Mouse (Mus musculus) monocyte, adult 5-6 weeks (primary cell): ENCODE data around the gene Rdh5. TPM values are rescaled to one million over a fixed set of nuclear protein-coding genes. Genes with fewer than 3 reads are reported as not detected.
A peak's percentile ranks its signal among the peaks of the same experiment; 100 is the strongest.

ENCODE experiments used
- ATAC-seq: fragments of 153-309, 156-312 bp; replicated peaks from 2 replicates; pipeline ENCODE4 v1.8.0; 2017; ENCODE audit warnings: mild to moderate bottlenecking; ENCODE audit not compliant: low TSS enrichment, insufficient number of reproducible peaks, severe bottlenecking, poor library complexity, low FRiP score
- total RNA-seq: library from RNA; stranded (forward); fragments of 200-1000, 200-491, 200-594 nt; gene quantifications from 3 replicates; pipeline ENCODE4 v1.2.3, GENCODE M21; 2017

Rdh5 gene
- total RNA-seq, 1 experiment from 2014 or later = 7.6 TPM

GRCm38 (mm10) chr10:128912791-128913190, 9.9 kb downstream of the Rdh5 start:
- no peak for ATAC-seq

- no peak for ATAC-seq
These were observed 10.4 kb downstream of the Rdh5 start for GRCm38 (mm10) chr10:128912268-128912667.

- no peak for ATAC-seq
These were observed 11.3 kb downstream of the Rdh5 start for GRCm38 (mm10) chr10:128911430-128911829.

DNA sequence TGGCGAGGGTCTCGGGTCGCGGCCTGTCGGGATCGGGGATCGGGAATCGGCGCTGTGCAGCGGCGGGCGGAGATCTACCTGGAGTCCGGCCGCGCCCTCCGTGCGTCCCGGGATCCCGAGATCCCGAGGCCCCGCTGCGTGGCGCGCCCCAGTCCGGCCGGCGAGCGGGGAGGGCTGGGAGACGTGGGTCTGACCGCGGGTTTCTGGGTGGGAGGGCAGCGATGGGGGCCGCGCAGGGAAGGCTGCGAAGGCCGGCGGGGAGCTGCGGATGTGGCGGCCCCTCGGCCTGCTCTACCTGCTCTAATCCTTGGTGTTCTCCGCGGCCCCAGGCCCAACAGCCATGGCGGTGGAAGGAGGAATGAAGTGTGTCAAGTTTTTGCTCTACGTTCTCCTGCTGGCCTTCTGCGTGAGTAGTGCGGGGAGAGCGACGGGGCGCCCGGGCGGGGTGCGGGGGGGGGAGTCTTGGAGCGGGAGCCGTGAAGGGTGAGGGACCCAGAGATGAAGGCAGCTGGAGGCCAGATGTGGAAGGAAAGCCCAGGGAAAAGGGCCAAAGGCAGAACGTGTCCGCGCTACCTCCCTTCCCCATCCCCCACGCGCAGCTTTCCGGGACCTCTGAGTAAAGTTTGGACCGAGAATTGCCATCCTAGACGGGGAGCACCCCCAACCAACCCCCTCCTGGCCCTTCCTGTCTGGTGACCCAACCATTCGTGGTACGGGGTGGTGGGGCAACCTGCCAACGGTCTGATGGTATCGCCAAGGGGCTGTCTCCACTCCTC, 12.4 kb downstream of the Rdh5 start:
- no peak for ATAC-seq

GRCm38 (mm10) chr10:128909567-128910028, 13.1 kb downstream of the Rdh5 start:
- ATAC-seq = no peak

- no peak for ATAC-seq
These were observed 13.8 kb downstream of the Rdh5 start for GRCm38 (mm10) chr10:128908778-128909448.

DNA sequence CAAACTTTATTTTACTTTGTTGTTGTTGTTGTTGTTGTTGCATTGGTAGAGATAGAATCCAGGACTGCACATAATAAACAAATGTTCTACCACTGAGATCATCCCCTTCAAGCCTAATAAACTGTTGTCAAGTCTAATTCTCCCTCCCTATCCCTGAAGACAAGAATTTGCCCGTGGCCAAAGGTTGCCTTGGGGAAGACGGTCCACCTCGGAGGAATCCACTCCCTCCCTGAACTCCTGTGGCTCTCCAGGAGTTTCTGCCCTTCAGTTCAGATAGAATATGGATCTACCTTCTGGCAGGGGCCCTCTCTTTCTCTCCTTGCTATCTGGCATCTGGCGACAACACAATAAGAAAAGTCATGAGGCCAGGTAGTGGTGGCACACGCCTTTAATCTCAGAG, 17.9 kb downstream of the Rdh5 start:
- no peak for ATAC-seq

DNA sequence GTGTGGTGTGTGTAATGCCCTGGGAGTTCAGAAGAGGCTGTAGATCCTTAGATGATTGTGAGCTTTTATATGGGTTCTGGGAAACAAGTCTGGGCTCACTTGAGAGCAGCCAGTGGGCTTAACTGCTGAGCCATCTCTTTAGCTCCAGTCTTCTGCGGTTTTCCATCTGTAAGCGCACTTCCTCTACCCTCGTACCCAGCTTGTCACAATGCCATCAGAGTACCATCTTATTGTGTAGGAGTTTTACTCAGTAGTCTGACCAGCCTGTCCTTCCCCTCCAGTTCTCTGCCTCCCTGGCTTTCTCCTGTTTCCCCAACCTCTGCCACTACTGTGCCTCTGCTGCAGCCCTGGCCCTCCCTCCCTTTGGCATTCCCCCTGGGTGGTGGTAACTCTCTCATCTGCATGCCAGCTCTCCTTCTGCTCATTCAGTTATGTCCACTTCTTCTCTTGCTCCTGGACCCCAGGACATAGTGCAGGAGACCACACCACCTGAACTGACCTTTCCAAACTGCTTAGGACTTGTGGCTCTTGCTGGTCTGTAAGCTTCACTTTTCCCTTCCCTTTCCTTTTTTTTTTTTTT, 20.2 kb downstream of the Rdh5 start:
- no peak for ATAC-seq

GRCm38 (mm10) chr10:128901409-128901808, 21.3 kb downstream of the Rdh5 start:
- ATAC-seq = no peak

- no peak for ATAC-seq
These were observed 22.0 kb downstream of the Rdh5 start, which contains the start of gene Cd63 for GRCm38 (mm10) chr10:128900698-128901097. Gene Cd63 (plus strand): TSS chr10:128900989.

DNA sequence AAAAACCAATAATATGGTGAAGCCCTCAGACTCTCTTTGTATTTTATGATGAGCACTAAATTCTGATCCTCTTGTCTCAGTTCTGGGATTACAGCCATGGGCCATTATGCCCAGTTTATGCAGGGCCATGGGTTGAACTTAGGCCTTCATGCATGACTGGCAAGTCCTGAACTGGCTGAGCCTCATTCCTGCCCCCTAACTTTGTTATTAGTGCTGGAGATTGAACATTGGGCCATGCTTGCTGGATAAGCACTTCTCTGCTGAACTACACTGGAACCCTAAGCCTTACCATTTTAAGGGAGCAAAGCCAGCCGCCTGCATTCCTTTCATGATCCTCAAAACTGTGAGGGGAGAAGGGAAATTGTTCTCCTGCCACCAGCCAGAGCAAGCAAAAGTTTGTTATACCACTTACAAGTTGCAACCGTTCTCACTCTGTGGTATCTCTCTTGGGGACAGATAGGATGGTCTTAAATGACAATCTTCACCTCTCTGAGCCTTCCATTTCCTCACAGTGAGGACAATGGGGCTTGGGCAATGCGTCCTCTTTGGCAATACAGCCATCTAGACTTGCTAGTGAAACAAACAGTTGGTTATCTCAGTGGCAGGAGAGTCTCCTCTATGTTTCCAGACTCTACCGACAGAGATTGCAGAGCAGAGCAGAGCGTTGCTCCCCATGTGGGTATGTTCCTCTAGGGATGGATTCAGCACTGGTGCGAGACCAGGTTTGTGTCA, 22.8 kb downstream of the Rdh5 start:
- ATAC-seq = no peak

- ATAC-seq = no peak
These were observed 25.2 kb downstream of the Rdh5 start for GRCm38 (mm10) chr10:128897501-128897900.

- no peak for ATAC-seq
These were observed 25.9 kb downstream of the Rdh5 start for GRCm38 (mm10) chr10:128896807-128897206.

DNA sequence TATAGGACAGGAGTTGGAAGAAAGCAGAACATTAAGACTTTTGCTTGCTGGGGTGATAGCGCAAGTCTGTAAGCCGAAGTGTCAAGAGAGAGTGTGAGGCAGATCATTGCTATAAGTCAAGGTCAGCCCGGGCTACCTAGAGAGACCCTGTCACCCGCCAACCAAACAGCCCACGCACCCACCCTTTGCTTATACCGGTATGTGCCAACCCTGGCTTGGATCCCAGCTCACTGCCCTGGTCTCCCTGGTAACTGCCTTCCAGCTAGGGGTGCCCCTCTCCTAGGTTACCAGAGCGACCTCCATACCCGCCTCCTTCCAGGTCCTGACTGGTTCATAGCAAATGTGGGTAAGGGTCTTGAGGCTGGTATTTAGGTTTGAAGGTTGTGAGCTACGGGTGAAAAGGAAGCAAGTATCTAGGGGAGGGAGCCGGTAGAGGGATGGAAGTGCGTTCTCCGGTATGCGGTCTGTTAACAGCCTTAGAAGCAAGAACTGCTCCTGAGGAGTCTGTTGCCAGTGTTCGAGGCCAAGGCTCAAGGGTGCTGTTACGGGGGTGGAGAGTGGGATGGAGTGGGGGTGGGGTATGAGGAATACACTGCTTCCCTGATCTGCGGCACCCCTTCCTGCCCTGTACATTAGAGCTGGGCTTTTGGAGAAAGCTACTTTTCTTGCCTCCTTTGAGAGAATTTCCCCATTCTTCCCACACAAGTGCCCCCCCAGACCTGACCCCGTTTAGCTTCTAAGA, 26.6 kb downstream of the Rdh5 start:
- no peak for ATAC-seq

GRCm38 (mm10) chr10:128895437-128895836, 27.3 kb downstream of the Rdh5 start:
- ATAC-seq = peak; percentile 52

DNA sequence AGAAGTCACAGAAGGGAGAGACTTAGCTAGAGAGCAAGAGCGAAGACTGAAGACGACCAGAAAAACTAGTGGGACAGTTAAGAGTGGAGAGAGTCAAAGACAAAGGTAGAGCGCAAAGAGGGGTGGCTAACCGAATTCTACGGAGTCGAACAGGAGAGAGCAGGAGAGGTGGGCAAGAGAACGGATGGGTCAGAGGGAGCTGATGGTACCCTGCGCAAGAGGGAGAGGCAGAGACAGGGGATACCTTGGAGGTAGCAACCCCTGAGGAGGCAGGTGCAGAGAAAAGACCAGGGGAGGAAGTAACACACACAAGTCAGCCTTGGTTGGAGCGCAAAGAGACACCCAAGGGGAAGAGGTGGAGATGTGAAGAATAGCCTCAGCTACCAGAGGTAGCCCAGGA, 30.4 kb downstream of the Rdh5 start:
- ATAC-seq = no peak

- no peak for ATAC-seq
These were observed 31.2 kb downstream of the Rdh5 start, which contains the start of gene Gdf11 for GRCm38 (mm10) chr10:128891296-128892094. Gene Gdf11 (minus strand): TSS chr10:128891718.
